Mouse (Mus musculus) stomach, postnatal 0 days (tissue): ENCODE data around the gene Babam2. TPM values are rescaled to one million over a fixed set of nuclear protein-coding genes. Genes with fewer than 3 reads are reported as not detected.

ENCODE experiments used
- ATAC-seq: fragments of 200-750 bp; cut with Nextera tagmentation; 2 replicates; pipeline ENCODE4 v1.8.0; 2017; ENCODE audit not compliant: low FRiP score, low TSS enrichment
- DNase-seq: peaks from one replicate; pipeline ENCODE4 v3.0.0-alpha.2; 2016; ENCODE audit warnings: low spot score
- H3K27ac ChIP-seq: fragments of 300-500 bp; sonication (generic); replicated peaks from 2 replicates; pipeline ENCODE4 v1.5.1; 2014; ENCODE audit warnings: mild to moderate bottlenecking, control low read depth
- H3K27me3 ChIP-seq: fragments of 300-500 bp; sonication (generic); 2 replicates; pipeline ENCODE4 v1.6.1; 2014; ENCODE audit warnings: low read length; ENCODE audit not compliant: control insufficient read depth, insufficient read depth
- H3K36me3 ChIP-seq: fragments of 300-500 bp; sonication (generic); 2 replicates; pipeline ENCODE4 v1.6.1; 2014; ENCODE audit warnings: low read length, mixed read lengths; ENCODE audit not compliant: control insufficient read depth, insufficient read depth
- H3K4me1 ChIP-seq: fragments of 300-500 bp; sonication (generic); replicated peaks from 2 replicates; pipeline ENCODE4 v1.6.1; 2014; ENCODE audit warnings: antibody characterized with exemption; ENCODE audit not compliant: control insufficient read depth, insufficient read depth
- H3K4me2 ChIP-seq: fragments of 300-500 bp; sonication (generic); replicated peaks from 2 replicates; pipeline ENCODE4 v1.6.1; 2014; ENCODE audit warnings: low read depth, mild to moderate bottlenecking, control low read depth, moderate library complexity
- H3K4me3 ChIP-seq: fragments of 300-500 bp; sonication (generic); 2 replicates; pipeline ENCODE4 v1.5.1; 2014; ENCODE audit warnings: low read depth, low read length, control low read depth
- H3K9ac ChIP-seq: fragments of 300-500 bp; sonication (generic); 2 replicates; pipeline ENCODE4 v1.6.1; 2014; ENCODE audit warnings: mild to moderate bottlenecking, low read length, control low read depth, mixed read lengths
- H3K9me3 ChIP-seq: fragments of 300-500 bp; sonication (generic); 2 replicates; pipeline ENCODE4 v1.6.1; 2016; ENCODE audit warnings: low read length; ENCODE audit not compliant: control insufficient read depth
- CTCF ChIP-seq: IDR thresholded peaks from 2 replicates; pipeline ENCODE4 v1.5.1; 2016; ENCODE audit warnings: antibody characterized with exemption, low read depth, mild to moderate bottlenecking, moderate library complexity
- EP300 ChIP-seq: optimal IDR thresholded peaks from 2 replicates; pipeline ENCODE3; 2016; ENCODE audit warnings: antibody characterized with exemption
- WGBS: fragments of 180-500 bp; shearing (Covaris S2); extraction: QIAGEN DNeasy Blood & Tissue Kit; methylation state at CpG from one replicate; pipeline ENCODE4 v1.1.7; 2014; 5-methylcytosine and 5-hydroxymethylcytosine counted together
- polyA plus RNA-seq: library from polyadenylated mRNA; unstranded; fragments of >200 nt; fragmentation: Nextera tagmentation; extraction: Ambion mirVana; gene quantifications from 2 replicates; pipeline ENCODE4 v1.2.1, GENCODE M21; 2015

The Babam2 gene
- polyA plus RNA-seq, 1 experiment from 2014 or later, result 44.9 TPM

GRCm38 (mm10) chr5:32059254-32059796 is 361.8 kb downstream of the Babam2 start:
- WGBS, result 21% methylated on average over 8 of the region's 8 CpGs
- peaks cover 3% of the 10 kb centered on the region; the same call in 1 of the 2 replicates for H3K4me1 ChIP-seq
- DNase-seq (no peak), ATAC-seq (peak; percentile 73; the same call in 1 of the 2 replicates)
- H3K36me3 ChIP-seq, result no peaks in the 10 kb centered on the region
- H3K9me3 ChIP-seq, result no peaks in the 10 kb centered on the region
- H3K27me3 ChIP-seq, result no peaks in the 10 kb centered on the region
- TF ChIP-seq EP300, result no peak
- TF ChIP-seq CTCF, result no peak
- H3K27ac ChIP-seq, result peak overlapping the region; percentile 85
- 0 out of 2 replicates have a peak overlapping the region, but pooled peaks have one; percentile 0 for H3K4me3 ChIP-seq
- H3K9ac ChIP-seq, result 0 out of 2 replicates have a peak overlapping the region, but pooled peaks have one; percentile 14
- H3K4me2 ChIP-seq, result peak overlapping the region; percentile 31; the same call in 1 of the 2 replicates

GRCm38 (mm10) chr5:32060485-32060884 is 363.0 kb downstream of the Babam2 start:
- Histone ChIP-seq H3K36me3 (no peaks in the 10 kb centered on the region), H3K9me3 (no peaks in the 10 kb centered on the region), H3K27ac (no peak overlapping the region), H3K27me3 (no peaks in the 10 kb centered on the region), H3K4me2 (no peak overlapping the region), H3K4me1 (peaks cover 3% of the 10 kb centered on the region), H3K9ac (no peak overlapping the region), H3K4me3 (no peak overlapping the region)
- ATAC-seq (no peak), DNase-seq (no peak)
- no peak for TF ChIP-seq CTCF
- no peak for TF ChIP-seq EP300
- WGBS, result 80% methylated on average over 2 of the region's 2 CpGs

DNA sequence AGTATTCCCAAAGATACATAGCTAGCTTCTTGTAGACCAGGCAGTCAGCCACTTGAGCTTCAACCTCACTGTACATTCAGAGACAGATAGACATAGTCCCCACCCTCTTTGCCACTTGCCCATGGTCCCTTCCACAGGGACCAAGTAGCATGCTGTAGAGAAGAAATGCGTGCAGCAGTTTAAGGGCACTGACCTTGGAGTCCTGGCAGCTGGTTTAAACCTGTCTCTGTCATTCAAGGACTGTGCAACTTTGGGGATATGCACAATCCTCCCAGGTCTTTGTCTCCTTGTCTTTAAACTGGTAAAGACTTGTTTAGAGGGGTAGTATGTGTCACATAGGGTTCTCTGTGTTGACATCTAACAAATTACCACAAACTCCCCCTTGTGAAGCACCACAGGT is 364.4 kb downstream of the Babam2 start:
- H3K4me1 ChIP-seq, result peaks cover 3% of the 10 kb centered on the region
- no peaks in the 10 kb centered on the region for H3K27me3 ChIP-seq
- ATAC-seq (no peak), DNase-seq (no peak)
- no peak overlapping the region for H3K9ac ChIP-seq
- WGBS, result 47% methylated on average over 1 of the region's 1 CpGs
- peak overlapping the region; percentile 31; the same call in 1 of the 2 replicates for H3K27ac ChIP-seq
- H3K4me3 ChIP-seq, result no peak overlapping the region
- H3K4me2 ChIP-seq, result no peak overlapping the region
- TF ChIP-seq EP300 (no peak), CTCF (no peak)
- no peaks in the 10 kb centered on the region for H3K36me3 ChIP-seq
- no peaks in the 10 kb centered on the region for H3K9me3 ChIP-seq

- ATAC-seq (peak; percentile 48; the same call in 1 of the 2 replicates), DNase-seq (no peak)
- no peak overlapping the region for H3K9ac ChIP-seq
- peaks cover 3% of the 10 kb centered on the region for H3K4me1 ChIP-seq
- TF ChIP-seq EP300, result no peak
- no peak for TF ChIP-seq CTCF
- H3K9me3 ChIP-seq, result no peaks in the 10 kb centered on the region
- H3K27ac ChIP-seq, result peak overlapping the region; percentile 69
- H3K4me2 ChIP-seq, result no peak overlapping the region
- 58% methylated on average over 2 of the region's 2 CpGs for WGBS
- no peak overlapping the region for H3K4me3 ChIP-seq
- H3K27me3 ChIP-seq, result no peaks in the 10 kb centered on the region
- H3K36me3 ChIP-seq, result no peaks in the 10 kb centered on the region
Measured at GRCm38 (mm10) chr5:32064341-32065105, 367.0 kb downstream of the Babam2 start.

DNA sequence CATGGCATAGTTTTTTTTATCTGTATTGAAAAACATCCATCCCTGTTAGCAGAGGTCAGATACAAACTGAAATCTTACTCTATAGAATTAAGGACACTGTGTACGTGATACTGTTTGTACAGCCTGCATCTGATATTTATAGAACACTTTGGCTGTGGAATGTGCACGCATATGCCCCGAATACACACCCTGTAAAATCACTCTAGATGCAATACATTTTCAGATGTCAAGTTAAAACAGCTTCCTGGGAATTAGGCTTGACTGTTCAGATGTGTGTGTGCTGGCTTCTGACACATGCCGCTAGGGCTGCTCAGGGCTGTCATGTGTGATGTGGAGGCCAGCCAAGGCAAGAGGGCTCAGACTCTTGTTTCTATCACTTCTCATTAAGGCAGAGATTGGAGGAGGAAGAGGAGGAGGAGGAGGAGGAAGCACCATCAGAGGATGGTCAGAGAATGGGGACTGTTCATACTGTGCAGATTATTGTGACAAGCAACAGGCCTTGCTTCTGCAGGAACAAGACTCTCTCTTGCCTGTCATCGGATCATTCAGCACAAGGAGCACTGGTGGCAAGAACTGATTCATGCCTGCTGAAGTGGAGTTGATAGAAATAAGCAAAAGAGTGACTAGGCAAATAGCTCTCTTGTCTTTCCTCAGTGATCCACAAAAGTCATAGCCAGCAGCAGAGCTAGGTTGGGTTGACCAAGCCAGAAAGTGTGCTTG is 368.7 kb downstream of the Babam2 start:
- TF ChIP-seq EP300, result peak; percentile 74
- TF ChIP-seq CTCF, result peak; percentile 34; the same call in 1 of the 2 replicates
- DNase-seq (peak; percentile 22), ATAC-seq (peak; percentile 49)
- no peak overlapping the region for H3K4me3 ChIP-seq
- H3K27ac ChIP-seq, result peak overlapping the region; percentile 71
- no peaks in the 10 kb centered on the region for H3K36me3 ChIP-seq
- no peaks in the 10 kb centered on the region for H3K27me3 ChIP-seq
- H3K9me3 ChIP-seq, result no peaks in the 10 kb centered on the region
- H3K4me2 ChIP-seq, result no peak overlapping the region
- H3K4me1 ChIP-seq, result peaks cover 3% of the 10 kb centered on the region
- H3K9ac ChIP-seq, result no peak overlapping the region
- 22% methylated on average over 5 of the region's 5 CpGs for WGBS
